Mouse (Mus musculus): ENCODE results near the gene Olfr561.

DNA sequence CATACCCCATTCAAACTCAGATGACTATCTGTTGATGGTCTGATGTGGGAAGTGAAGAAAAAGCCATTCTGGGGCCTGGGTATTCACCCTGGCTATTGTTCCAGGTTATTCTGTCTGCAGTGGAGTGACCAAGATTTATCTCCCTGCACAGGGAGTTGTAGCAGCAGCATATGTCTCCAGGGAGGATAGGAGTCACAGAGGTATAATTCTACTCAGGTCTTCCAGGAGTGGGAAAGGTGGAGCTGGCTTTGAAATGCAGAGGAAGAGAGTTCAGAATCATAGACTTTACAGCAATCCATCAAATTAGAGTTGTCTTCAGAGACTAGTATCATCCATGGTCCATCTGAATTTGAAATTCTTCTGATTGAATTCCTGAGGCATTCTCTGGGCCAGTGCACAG, 43.6 kb upstream of the Olfr561 start, which contains the start of gene Olfr559:
- TF ChIP-seq EP300 (IDR thresholded peaks at IDR 0.05; ENCODE audit: low read depth): no peak
- TF ChIP-seq CTCF (IDR thresholded peaks at IDR 0.05; ENCODE audit: low read depth): no peak
